Mouse (Mus musculus): ENCODE results near the gene Snx9. TPM values are rescaled to one million over a fixed set of nuclear protein-coding genes. Genes with fewer than 3 reads are reported as not detected.

Snx9 gene
- total and polyA plus RNA-seq, 3 experiments, result 12.9 to 22.8 TPM; not detected in 1

- no peaks in the 10 kb centered on the region for H3K9me3 ChIP-seq (replicated peaks; ENCODE audit: insufficient read depth, low read length)
- peaks cover 3 to 14% of the 10 kb centered on the region in 2 experiments for H3K4me1 ChIP-seq (ENCODE audit: control insufficient read depth in 1 of 2, insufficient read depth in 2 of 2, low read length in 2 of 2)
- H3K36me3 ChIP-seq (ENCODE audit: control insufficient read depth in 1 of 2, insufficient read depth in 2 of 2, low read length in 2 of 2), result peaks cover 0 to 11% of the 10 kb centered on the region in 2 experiments; a peak in 2 of 4 replicates
- H3K79me2 ChIP-seq (ENCODE audit: control insufficient read depth, insufficient read depth, low read length, poor library complexity), result peaks cover 16% of the 10 kb centered on the region
- no peaks in the 10 kb centered on the region for H3K27me3 ChIP-seq (ENCODE audit: control insufficient read depth in 1 of 2, insufficient read depth in 2 of 2, low read length in 2 of 2)
- no peak overlapping the region for H3K27ac ChIP-seq (ENCODE audit: control insufficient read depth, low read depth, low read length)
- peak; percentile 34 for DNase-seq (ENCODE audit: low read depth, low spot score)
- H3K9ac ChIP-seq (ENCODE audit: control insufficient read depth, low read depth, low read length, poor library complexity, severe bottlenecking), result no peak overlapping the region
- TF ChIP-seq MEF2A (IDR thresholded peaks at IDR 0.05; ENCODE audit: extremely low read depth, insufficient replicate concordance, low read depth, low read length, poor library complexity, severe bottlenecking), result no peak
- TF ChIP-seq GATA1 (IDR thresholded peaks at IDR 0.05; ENCODE audit: low read depth, low read length), result peak; percentile 34; the same call in 1 of the 2 replicates
- TF ChIP-seq TAL1 (IDR thresholded peaks at IDR 0.05; ENCODE audit: low read length), result peak; percentile 65
- no peak overlapping the region for H3K4me3 ChIP-seq (ENCODE audit: control insufficient read depth in 1 of 2, insufficient read depth in 1 of 2, low read depth in 2 of 2, low read length in 2 of 2)
These were observed 1.4 kb upstream of the Snx9 start for GRCm38 (mm10) chr17:5839549-5840240.

- Histone ChIP-seq H3K27ac (ENCODE audit: control insufficient read depth, low read depth, low read length) (peak overlapping the region; percentile 67), H3K36me3 (ENCODE audit: control insufficient read depth in 1 of 2, insufficient read depth in 2 of 2, low read length in 2 of 2) (peaks cover 0 to 11% of the 10 kb centered on the region in 2 experiments; a peak in 2 of 4 replicates), H3K27me3 (ENCODE audit: control insufficient read depth in 1 of 2, insufficient read depth in 2 of 2, low read length in 2 of 2) (no peaks in the 10 kb centered on the region), H3K9me3 (replicated peaks; ENCODE audit: insufficient read depth, low read length) (no peaks in the 10 kb centered on the region), H3K4me3 (ENCODE audit: control insufficient read depth in 1 of 2, insufficient read depth in 1 of 2, low read depth in 2 of 2, low read length in 2 of 2) (peak overlapping the region; percentile 91 to 100), H3K9ac (ENCODE audit: control insufficient read depth, low read depth, low read length, poor library complexity, severe bottlenecking) (peak overlapping the region; percentile 94), H3K4me1 (ENCODE audit: control insufficient read depth in 1 of 2, insufficient read depth in 2 of 2, low read length in 2 of 2) (peaks cover 3 to 14% of the 10 kb centered on the region in 2 experiments), H3K79me2 (ENCODE audit: control insufficient read depth, insufficient read depth, low read length, poor library complexity) (peaks cover 17% of the 10 kb centered on the region)
- peak; percentile 62 for DNase-seq (ENCODE audit: low read depth, low spot score)
- TF ChIP-seq GABPA (IDR thresholded peaks at IDR 0.05; ENCODE audit: low read depth, low read length), result no peak
- no peak for TF ChIP-seq ELF1 (IDR thresholded peaks at IDR 0.05; ENCODE audit: low read depth, low read length)
- peak in 1 of 2 experiments; percentile 42; a peak in 1 of 4 replicates for TF ChIP-seq POLR2A (IDR thresholded peaks at IDR 0.05; ENCODE audit: control insufficient read depth in 1 of 2, insufficient read depth in 1 of 2, low read depth in 1 of 2, low read length in 2 of 2, poor library complexity in 1 of 2)
- no peak for TF ChIP-seq RAD21 (IDR thresholded peaks at IDR 0.05; ENCODE audit: low read depth, low read length)
- TF ChIP-seq CHD1 (IDR thresholded peaks at IDR 0.05; ENCODE audit: low read depth, low read length), result no peak
- TF ChIP-seq HCFC1 (IDR thresholded peaks at IDR 0.05; ENCODE audit: low read depth, low read length), result 0 out of 2 replicates have a peak, but pooled peaks have one; percentile 23
- TF ChIP-seq EP300 (IDR thresholded peaks at IDR 0.05; ENCODE audit: low read depth in 1 of 2, low read length in 2 of 2), result 0 out of 4 replicates have a peak, but pooled peaks of 1 of the 2 experiments have one; percentile 3
- no peak for TF ChIP-seq ZMIZ1 (IDR thresholded peaks at IDR 0.05; ENCODE audit: low read depth, low read length)
These were observed 490 bp upstream of the Snx9 start for GRCm38 (mm10) chr17:5840550-5841127.

- DNase-seq (ENCODE audit: low read depth, low spot score), result peak; percentile 62
- peaks cover 0 to 11% of the 10 kb centered on the region in 2 experiments; a peak in 2 of 4 replicates for H3K36me3 ChIP-seq (ENCODE audit: control insufficient read depth in 1 of 2, insufficient read depth in 2 of 2, low read length in 2 of 2)
- H3K27me3 ChIP-seq (ENCODE audit: control insufficient read depth in 1 of 2, insufficient read depth in 2 of 2, low read length in 2 of 2), result no peaks in the 10 kb centered on the region
- peaks cover 21% of the 10 kb centered on the region for H3K79me2 ChIP-seq (ENCODE audit: control insufficient read depth, insufficient read depth, low read length, poor library complexity)
- peak overlapping the region; percentile 80 for H3K27ac ChIP-seq (ENCODE audit: control insufficient read depth, low read depth, low read length)
- peak overlapping the region; percentile 94 for H3K9ac ChIP-seq (ENCODE audit: control insufficient read depth, low read depth, low read length, poor library complexity, severe bottlenecking)
- H3K4me3 ChIP-seq (ENCODE audit: control insufficient read depth in 1 of 2, insufficient read depth in 1 of 2, low read depth in 2 of 2, low read length in 2 of 2), result peak overlapping the region; percentile 91 to 100
- H3K4me1 ChIP-seq (ENCODE audit: control insufficient read depth in 1 of 2, insufficient read depth in 2 of 2, low read length in 2 of 2), result peaks cover 3 to 14% of the 10 kb centered on the region in 2 experiments
- no peaks in the 10 kb centered on the region for H3K9me3 ChIP-seq (replicated peaks; ENCODE audit: insufficient read depth, low read length)
- TF ChIP-seq NELFE (IDR thresholded peaks at IDR 0.05; ENCODE audit: low read depth, low read length) (0 out of 2 replicates have a peak, but pooled peaks have one; percentile 28), POLR2A (IDR thresholded peaks at IDR 0.05; ENCODE audit: control insufficient read depth in 1 of 2, insufficient read depth in 1 of 2, low read depth in 1 of 2, low read length in 2 of 2, poor library complexity in 1 of 2) (no peak), HCFC1 (IDR thresholded peaks at IDR 0.05; ENCODE audit: low read depth, low read length) (0 out of 2 replicates have a peak, but pooled peaks have one; percentile 21), CTCF (IDR thresholded peaks at IDR 0.05 in 2 of 3, conservative IDR thresholded peaks at IDR 0.05 in 1 of 3; ENCODE audit: control insufficient read depth in 1 of 3, insufficient read depth in 1 of 3, low read depth in 2 of 3, low read length in 3 of 3, poor library complexity in 1 of 3, severe bottlenecking in 1 of 3) (no peak), POLR2AphosphoS5 (IDR thresholded peaks at IDR 0.05; ENCODE audit: borderline replicate concordance, low read depth, low read length) (no peak), SIN3A (IDR thresholded peaks at IDR 0.05; ENCODE audit: low read length) (peak; percentile 64), RAD21 (IDR thresholded peaks at IDR 0.05; ENCODE audit: low read depth, low read length) (no peak), USF1 (IDR thresholded peaks at IDR 0.05; ENCODE audit: low read depth, low read length) (no peak), ZMIZ1 (IDR thresholded peaks at IDR 0.05; ENCODE audit: low read depth, low read length) (no peak), ETS1 (IDR thresholded peaks at IDR 0.05; ENCODE audit: low read depth, low read length) (no peak), MXI1 (IDR thresholded peaks at IDR 0.05; ENCODE audit: low read depth, low read length) (no peak), MAX (IDR thresholded peaks at IDR 0.05; ENCODE audit: low read length) (no peak), RCOR1 (IDR thresholded peaks at IDR 0.05; ENCODE audit: low read depth, low read length) (no peak), ZNF384 (IDR thresholded peaks at IDR 0.05; ENCODE audit: low read depth, low read length) (peak; percentile 54), MYB (IDR thresholded peaks at IDR 0.05; ENCODE audit: low read depth, low read length) (no peak), ZKSCAN1 (IDR thresholded peaks at IDR 0.05; ENCODE audit: low read depth, low read length) (0 out of 2 replicates have a peak, but pooled peaks have one; percentile 40), GABPA (IDR thresholded peaks at IDR 0.05; ENCODE audit: low read depth, low read length) (no peak)
These were observed 779 bp downstream of the Snx9 start for GRCm38 (mm10) chr17:5841943-5842273.
